Mouse (Mus musculus): ENCODE measurements around the gene Gtf2h3.
"Not testable (repeated sequence)": the region's sequence is repeated elsewhere in the genome, so short reads cannot be mapped to it uniquely, and the experiment has no call there.

Gene Gtf2h3

GRCm38 (mm10) chr5:124578633-124579317, at the start of gene Gtf2h3, which contains the start of gene Eif2b1:
Gene Gtf2h3 (plus strand): TSS chr5:124579140.
Gene Eif2b1 (minus strand): TSS chr5:124579131.
- in situ Hi-C loops (cut with MboI), result no loop called here

DNA sequence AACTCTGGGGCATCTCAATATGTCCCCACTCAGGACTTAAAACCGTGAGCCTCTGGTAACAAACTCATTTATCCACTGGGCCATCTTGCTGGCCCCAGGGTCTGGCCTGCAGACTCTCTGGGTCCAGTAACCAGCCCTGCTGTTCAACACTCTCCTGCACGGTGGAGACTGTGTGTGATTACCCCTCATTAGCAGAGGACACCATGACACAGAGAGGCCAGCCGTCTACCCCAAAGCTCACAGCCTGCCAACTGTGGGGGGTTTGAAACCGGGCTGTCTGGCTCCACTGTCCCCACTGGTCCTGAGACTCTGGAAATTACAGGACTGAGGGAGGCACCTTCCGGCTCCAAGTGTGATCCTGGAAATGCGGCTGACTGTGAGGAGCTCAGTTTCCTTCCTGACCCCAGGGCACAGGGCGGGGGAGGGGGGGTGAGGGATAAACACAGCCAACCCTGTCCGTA, 49.7 kb upstream of the Gtf2h3 start:
- in situ Hi-C loops (cut with MboI), result no loop called here

DNA sequence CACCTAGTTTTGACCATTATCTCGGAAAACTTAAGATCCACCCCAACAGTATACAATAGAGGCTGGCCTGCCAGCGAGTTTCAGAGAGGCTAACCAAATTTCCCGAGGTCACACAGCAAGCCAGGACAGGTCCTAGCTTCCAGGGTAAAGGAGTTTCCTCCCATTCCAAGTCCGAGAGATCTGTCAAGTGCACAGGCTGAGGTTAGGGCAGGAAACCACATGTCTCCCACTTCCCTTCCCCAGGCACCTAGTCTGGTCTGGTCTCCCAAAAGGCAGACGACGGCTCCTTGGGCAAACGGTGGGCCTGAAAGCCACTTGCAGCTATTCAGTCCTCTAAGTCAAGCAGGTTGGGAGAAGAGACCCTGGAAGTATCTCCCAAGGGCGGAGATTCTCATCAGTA, 49.2 kb upstream of the Gtf2h3 start:
- in situ Hi-C loops (cut with MboI), result loop anchor here (10.0 kb wide), 1 partner anchor 45 kb away; the partner anchor contains the start of gene Snrnp35

GRCm38 (mm10) chr5:124530655-124531582, 48.0 kb upstream of the Gtf2h3 start, which contains the start of gene Rilpl1:
Gene Rilpl1 (minus strand): TSS chr5:124531391.
- in situ Hi-C loops (cut with MboI), result loop anchor here (10.0 kb wide), 1 partner anchor 46 kb away; the partner anchor contains the start of gene Snrnp35

DNA sequence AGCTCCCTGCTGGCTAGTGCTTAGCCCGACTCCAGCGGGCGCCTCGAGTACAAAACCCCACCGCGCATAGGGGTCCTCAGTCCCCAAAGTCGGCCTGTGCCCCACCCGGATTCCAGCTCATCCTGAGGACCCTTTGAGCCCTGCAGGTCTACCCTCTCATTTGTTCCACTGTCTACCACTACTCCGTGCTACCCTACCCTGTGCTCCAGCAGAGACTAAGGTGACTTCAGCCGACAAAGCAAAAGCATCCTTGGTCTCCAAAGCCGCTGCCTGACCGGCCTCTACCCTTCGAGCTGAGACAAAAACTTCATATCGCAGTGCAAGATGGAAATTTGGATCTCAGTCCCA, 47.4 kb upstream of the Gtf2h3 start:
- in situ Hi-C loops (cut with MboI), result loop anchor here (10.0 kb wide), 1 partner anchor 47 kb away; the partner anchor contains the start of gene Snrnp35

DNA sequence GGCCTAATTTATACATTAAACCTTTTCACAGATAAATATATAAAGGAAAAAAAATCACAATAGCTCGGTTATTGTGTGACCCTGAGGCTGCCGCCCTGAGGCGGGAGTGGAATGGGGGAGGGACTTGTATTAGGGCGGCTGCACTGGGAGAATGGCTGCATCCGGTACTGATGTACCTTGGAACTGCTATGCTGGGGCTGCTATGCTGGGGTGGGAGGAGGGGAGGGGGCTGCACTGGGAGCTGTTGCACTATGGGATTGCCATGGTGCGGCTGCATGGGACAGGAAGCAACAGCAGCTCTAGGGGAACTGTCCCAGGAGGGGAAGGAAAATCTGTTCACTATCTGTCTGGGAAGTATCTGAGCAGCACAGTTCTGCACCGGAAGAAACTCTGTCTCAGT, 46.5 kb upstream of the Gtf2h3 start:
- in situ Hi-C loops (cut with MboI), result loop anchor here (10.0 kb wide), 1 partner anchor 48 kb away; the partner anchor contains the start of gene Snrnp35

- in situ Hi-C loops (cut with MboI), result loop anchor here (10.0 kb wide), 1 partner anchor 50 kb away; the partner anchor contains the start of gene Snrnp35
These were observed 43.9 kb upstream of the Gtf2h3 start for GRCm38 (mm10) chr5:124535016-124535415.

DNA sequence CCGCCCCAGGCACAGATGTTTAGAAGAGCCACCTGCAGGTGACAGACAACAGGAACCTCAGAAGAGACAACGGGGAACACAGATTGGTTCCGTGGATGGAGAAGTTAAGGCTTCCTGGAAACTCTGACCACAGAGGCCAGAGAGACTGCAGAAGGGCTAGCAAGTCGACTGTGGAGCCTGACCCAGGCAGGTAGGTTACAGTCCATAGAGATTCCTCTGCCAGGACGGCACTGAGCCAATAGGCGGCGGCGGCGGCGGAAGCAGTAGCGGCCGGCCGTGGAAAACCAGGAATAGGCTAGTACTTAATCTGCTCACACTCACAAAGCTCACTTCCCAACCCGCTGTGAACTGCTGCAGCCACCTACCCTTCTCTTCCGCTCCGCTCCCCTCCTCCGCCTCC, 42.2 kb upstream of the Gtf2h3 start:
- in situ Hi-C loops (cut with MboI), result loop anchor here (10.0 kb wide), 1 partner anchor 52 kb away; the partner anchor contains the start of gene Snrnp35

DNA sequence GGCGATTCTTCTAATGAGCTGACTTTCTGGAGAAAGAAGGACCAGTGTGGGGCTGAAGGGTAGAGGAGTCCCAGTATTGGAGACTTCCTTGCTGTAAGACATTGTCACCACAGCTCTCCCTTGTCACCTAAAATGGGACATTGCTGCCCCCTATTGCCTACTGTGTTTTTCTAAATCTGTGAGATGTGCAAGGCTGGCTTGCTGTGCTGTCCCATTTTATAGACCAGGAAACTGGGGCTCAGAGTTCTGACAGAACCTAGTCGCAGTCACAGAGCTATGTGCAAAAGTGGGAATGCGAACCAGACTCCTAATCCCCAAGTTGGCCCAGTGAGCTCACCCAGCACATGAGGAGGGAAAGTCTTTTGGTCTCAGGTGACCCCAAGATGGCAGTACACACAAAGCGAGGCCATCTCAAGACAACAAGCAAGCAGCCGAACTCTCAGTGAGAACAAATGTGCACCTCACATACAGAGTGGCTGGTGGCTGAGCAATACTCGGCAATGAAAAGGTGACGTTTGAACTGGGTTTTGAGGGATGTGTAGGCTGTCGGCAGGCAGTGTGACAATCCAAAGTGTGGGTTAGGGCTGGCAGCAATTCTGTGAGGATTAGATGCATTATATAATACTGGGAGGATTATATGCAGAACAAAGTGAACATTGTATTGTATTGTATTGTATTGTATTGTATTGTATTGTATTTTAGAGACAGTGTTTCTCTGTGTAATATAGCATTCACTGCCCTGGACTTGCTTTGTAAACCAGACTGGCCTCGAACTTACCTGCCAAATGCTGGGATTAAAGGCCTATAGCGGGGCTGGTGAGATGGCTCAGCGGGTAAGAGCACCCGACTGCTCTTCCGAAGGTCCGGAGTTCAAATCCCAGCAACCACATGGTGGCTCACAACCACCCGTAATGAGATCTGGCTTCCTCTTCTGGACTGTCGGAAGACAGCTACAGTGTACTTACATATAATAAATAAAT, 39.8 kb upstream of the Gtf2h3 start:
- in situ Hi-C loops (cut with MboI), result loop anchor here (10.0 kb wide), 1 partner anchor 54 kb away; the partner anchor contains the start of gene Snrnp35

GRCm38 (mm10) chr5:124539905-124540304, 39.0 kb upstream of the Gtf2h3 start:
- in situ Hi-C loops (cut with MboI), result loop anchor here (5.0 to 10.0 kb wide), 2 partner anchors 55 to 113 kb away; partner anchors contain the start of genes Sbno1 and Snrnp35

GRCm38 (mm10) chr5:124540383-124540786, 38.6 kb upstream of the Gtf2h3 start, which contains the start of gene Tmed2:
Gene Tmed2 (plus strand): TSS chr5:124540695.
- in situ Hi-C loops (cut with MboI), result loop anchor here (5.0 kb wide), 1 partner anchor 113 kb away; the partner anchor contains the start of gene Sbno1

DNA sequence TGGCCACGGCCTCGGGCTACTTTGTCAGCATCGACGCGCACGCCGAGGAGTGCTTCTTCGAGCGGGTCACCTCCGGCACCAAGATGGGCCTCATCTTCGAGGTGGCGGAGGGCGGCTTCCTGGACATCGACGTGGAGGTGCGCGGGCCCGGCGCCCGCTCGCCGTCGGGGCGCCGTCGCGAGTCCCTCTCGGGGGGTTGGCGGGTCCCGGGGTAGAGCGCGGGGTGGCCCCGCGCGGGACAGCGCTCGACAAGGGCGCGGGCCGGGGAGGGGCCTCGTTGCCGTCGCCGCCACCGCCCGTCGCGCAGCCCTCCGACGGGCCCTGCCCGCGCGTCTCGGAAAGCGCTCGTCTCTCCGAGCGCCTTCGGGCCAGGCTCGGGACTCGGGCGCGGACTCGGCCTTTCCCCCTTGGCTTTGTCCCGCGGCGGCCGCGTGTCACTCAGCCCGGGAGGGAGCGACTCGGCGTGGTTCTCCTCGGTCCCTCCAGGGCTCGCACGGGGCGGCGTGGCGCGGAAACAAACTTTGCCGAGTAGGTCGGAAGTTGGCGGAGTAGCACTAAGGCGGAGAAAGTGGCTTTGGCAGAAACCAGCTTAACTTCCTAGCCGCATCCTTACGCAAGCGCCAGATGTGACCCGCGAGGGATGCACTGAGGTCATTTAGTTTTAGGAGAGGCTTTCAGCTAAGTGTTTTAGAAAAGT, 37.9 kb upstream of the Gtf2h3 start:
- in situ Hi-C loops (cut with MboI), result loop anchor here (5.0 kb wide), 1 partner anchor 114 kb away; the partner anchor contains the start of gene Sbno1

DNA sequence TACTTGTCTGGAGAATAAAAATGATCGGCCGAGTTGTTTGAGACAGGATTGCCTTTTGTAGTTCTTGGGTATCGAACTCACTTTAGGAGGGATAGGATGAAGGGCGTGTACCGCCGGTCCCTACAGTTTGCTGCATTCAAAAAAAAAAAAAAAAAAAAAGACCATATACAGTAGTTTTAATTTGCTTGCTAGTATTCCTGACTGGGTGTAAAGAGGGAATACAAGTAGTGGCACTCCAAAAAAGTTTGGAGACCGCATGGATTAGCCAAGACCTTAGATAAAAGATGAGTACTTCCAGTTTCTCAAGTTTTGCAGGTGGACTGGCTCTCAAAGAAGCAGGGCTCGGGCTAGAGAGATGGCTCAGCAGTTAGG, 37.4 kb upstream of the Gtf2h3 start:
- in situ Hi-C loops (cut with MboI), result loop anchor here (5.0 kb wide), 1 partner anchor 114 kb away; the partner anchor contains the start of gene Sbno1

GRCm38 (mm10) chr5:124550737-124551136, 28.2 kb upstream of the Gtf2h3 start:
- in situ Hi-C loops (cut with MboI), result not testable (repeated sequence)

- in situ Hi-C loops (cut with MboI), result not testable (repeated sequence)
These were observed 27.4 kb upstream of the Gtf2h3 start for GRCm38 (mm10) chr5:124551349-124552093.

- in situ Hi-C loops (cut with MboI), result no loop called here
These were observed 26.9 kb upstream of the Gtf2h3 start for GRCm38 (mm10) chr5:124552094-124552472.

DNA sequence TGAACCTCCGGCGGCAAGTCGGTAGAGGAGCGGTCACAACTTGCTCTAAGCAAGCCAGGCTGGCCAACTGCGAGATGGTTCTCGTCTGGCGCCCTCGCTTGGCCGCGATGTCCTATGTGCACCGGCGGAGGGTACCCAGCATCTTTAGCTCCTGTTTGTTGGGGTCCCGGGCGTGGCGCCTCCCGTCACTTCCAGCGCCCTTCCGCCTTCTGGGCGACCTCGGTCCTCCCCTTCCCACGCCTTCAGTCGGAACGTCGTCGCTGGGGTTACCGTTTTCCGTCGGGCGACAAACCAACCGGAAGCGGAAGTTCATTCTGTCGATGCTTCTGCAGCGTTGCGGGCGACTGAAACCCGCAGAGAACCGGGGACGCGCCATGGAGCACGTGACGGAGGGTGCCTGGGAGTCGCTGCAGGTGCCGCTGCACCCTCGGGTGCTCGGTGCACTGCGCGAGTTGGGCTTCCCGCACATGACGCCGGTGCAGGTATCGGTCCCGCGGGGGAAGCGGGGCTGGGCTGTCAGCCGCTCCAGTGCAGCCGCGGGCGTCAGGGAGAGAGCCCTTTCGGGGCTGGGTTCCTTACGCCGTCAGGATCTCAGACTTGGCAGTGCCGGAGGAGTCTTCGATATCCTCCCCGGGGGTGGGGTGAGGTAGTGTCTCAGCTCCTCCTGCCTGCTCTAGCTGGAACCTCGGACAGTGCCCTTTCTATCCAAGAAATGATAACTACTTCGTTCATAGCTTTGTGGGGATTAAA, 26.2 kb upstream of the Gtf2h3 start, which contains the start of gene Ddx55:
Gene Ddx55 (plus strand): TSS at position 307 of the 750 bp plus-strand sequence.
- in situ Hi-C loops (cut with MboI), result no loop called here

GRCm38 (mm10) chr5:124553607-124554006, 25.3 kb upstream of the Gtf2h3 start:
- in situ Hi-C loops (cut with MboI), result no loop called here
